13 mouse cellular contexts compared by ENCODE assay signal in the genomic region with DNA sequence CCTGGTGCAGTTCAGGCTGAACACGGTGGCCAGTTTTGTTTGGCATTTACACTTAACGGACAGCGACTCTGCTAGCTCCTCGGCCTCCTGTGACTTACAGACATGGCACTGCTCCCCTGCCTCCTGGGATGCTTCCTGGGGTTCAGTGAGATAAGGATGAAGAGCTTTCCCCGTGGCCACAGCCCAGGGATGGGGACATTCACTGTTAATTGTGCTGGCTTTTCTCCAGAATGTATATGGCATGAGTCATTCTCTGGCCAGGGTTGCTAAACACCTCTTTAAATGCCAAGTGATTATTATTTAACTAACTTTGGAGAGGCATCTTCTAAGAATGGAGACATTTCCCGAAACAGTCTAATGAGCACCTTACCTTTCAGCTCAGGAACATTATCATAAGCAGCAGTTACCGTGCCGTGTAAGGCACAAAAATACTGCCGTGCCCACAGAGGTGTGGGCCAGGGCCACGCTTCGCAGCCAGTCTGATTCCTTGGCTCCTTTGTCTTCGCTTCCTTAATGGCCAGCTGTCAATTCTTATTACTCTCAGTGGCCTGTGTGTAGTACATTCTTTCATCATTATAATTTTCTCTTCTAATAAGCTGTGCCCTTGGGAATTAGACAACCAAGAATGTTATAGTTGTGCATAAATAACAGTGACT.
DNase-seq lines count a peak whose midpoint lies in the region; ATAC-seq lines count a peak whose summit lies in the region.
"Had no signal": no experiment of that assay in that cellular context is flagged by ENCODE, and none has a peak within 500 bp of the region (broad histone marks: within the 10 kb centered on the region; RNA-seq: fewer than 3 reads in every experiment).

No protein-coding gene starts in this region.

- 0 out of 2 replicates have a peak, but pooled peaks have one; percentile 36 for ATAC-seq in hindbrain, embryonic 13.5 days (ENCODE audit: low FRiP score)

- H3K36me3 ChIP-seq in hindbrain, embryonic 13.5 days = no peaks in the 10 kb centered on the region
- H3K36me3 ChIP-seq in hindbrain, embryonic 10.5 days = no peaks in the 10 kb centered on the region
- H3K36me3 ChIP-seq: embryonic facial prominence, embryonic 15.5 days; limb, embryonic 15.5 days; neural tube, embryonic 12.5 days had no signal

- no peak overlapping the region for H3K9ac ChIP-seq in hindbrain, embryonic 13.5 days
- H3K9ac ChIP-seq: embryonic facial prominence, embryonic 15.5 days; limb, embryonic 15.5 days; neural tube, embryonic 12.5 days had no signal

- no peak overlapping the region for H3K4me3 ChIP-seq in hindbrain, embryonic 13.5 days
- no peak overlapping the region for H3K4me3 ChIP-seq in hindbrain, embryonic 10.5 days
- H3K4me3 ChIP-seq: embryonic facial prominence, embryonic 15.5 days; heart, adult 2 months; limb, embryonic 15.5 days; neural tube, embryonic 12.5 days had no signal

- no peaks in the 10 kb centered on the region for H3K9me3 ChIP-seq in hindbrain, embryonic 13.5 days
- no peaks in the 10 kb centered on the region for H3K9me3 ChIP-seq in hindbrain, embryonic 10.5 days
- H3K9me3 ChIP-seq: embryonic facial prominence, embryonic 15.5 days; limb, embryonic 15.5 days; neural tube, embryonic 12.5 days had no signal

- peak overlapping the region; percentile 45; the same call in 1 of the 2 replicates for H3K27ac ChIP-seq in hindbrain, embryonic 13.5 days
- H3K27ac ChIP-seq in hindbrain, embryonic 10.5 days = no peak overlapping the region
- H3K27ac ChIP-seq: embryonic facial prominence, embryonic 15.5 days; heart, adult 2 months; limb, embryonic 15.5 days; neural tube, embryonic 12.5 days had no signal

- peaks cover 15% of the 10 kb centered on the region for H3K4me1 ChIP-seq in hindbrain, embryonic 13.5 days (replicated peaks)
- peaks cover 7% of the 10 kb centered on the region; the same call in 1 of the 2 replicates for H3K4me1 ChIP-seq in hindbrain, embryonic 10.5 days (replicated peaks)

- H3K4me2 ChIP-seq in hindbrain, embryonic 13.5 days = no peak overlapping the region
- H3K4me2 ChIP-seq: embryonic facial prominence, embryonic 15.5 days; limb, embryonic 15.5 days; neural tube, embryonic 12.5 days had no signal

- H3K27me3 ChIP-seq in hindbrain, embryonic 13.5 days = no peaks in the 10 kb centered on the region
- no peaks in the 10 kb centered on the region for H3K27me3 ChIP-seq in hindbrain, embryonic 10.5 days (ENCODE audit: insufficient read depth, poor library complexity, severe bottlenecking)
- H3K27me3 ChIP-seq: embryonic facial prominence, embryonic 15.5 days; limb, embryonic 15.5 days; neural tube, embryonic 12.5 days had no signal

- peak; percentile 36 for DNase-seq in cerebellum, adult 11-12 months
- DNase-seq in cerebellum, postnatal 10 days = no peak
- no peak for DNase-seq in hindbrain, embryonic 10.5 days (ENCODE audit: low spot score)
- peak; percentile 35 for DNase-seq in 3T3-L1 (ENCODE audit: low read depth, low spot score)
- peak; percentile 44 to 52 for DNase-seq in cerebellum, postnatal 25 days
- DNase-seq in kidney, postnatal 10 days = no peak
- DNase-seq in embryo, embryonic 10 days (ENCODE audit: low spot score) = no peak
- DNase-seq: heart, adult 2 months; kidney, adult 18-20 months had no signal

- WGBS in hindbrain, embryonic 13.5 days = 50% methylated on average over 12 of the region's 12 CpGs
- WGBS in hindbrain, embryonic 10.5 days = 67% methylated on average over 12 of the region's 12 CpGs

Comparison
In these comparisons a context has a peak if more than half of its experiments do, and no peak if none do; other contexts are left out.
1. DNase-seq: peak in cerebellum, adult 11-12 months (single experiment), 3T3-L1 (single experiment) and cerebellum, postnatal 25 days (2 of 2); none in cerebellum, postnatal 10 days (0 of 2), hindbrain, embryonic 10.5 days (single experiment), kidney, postnatal 10 days (single experiment) and embryo, embryonic 10 days (single experiment).